Mouse (Mus musculus) embryonic facial prominence, embryonic 14.5 days (tissue): ENCODE results near the gene 6030408B16Rik. TPM values are rescaled to one million over a fixed set of nuclear protein-coding genes. Genes with fewer than 3 reads are reported as not detected.

Experiments
- ATAC-seq: fragments of 200-750 bp; cut with Nextera tagmentation; 2 replicates; pipeline ENCODE4 v1.8.0; 2017; ENCODE audit warnings: low read depth, moderate number of reproducible peaks, moderate TSS enrichment
- DNase-seq: peaks from one replicate; pipeline ENCODE4 v3.0.0-alpha.2; 2015; ENCODE audit warnings: low spot score
- H3K27ac ChIP-seq: fragments of 300-500 bp; sonication (generic); replicated peaks from 2 replicates; pipeline ENCODE4 v1.5.1; 2014; ENCODE audit warnings: low read depth, mild to moderate bottlenecking, low read length, moderate library complexity
- H3K27me3 ChIP-seq: fragments of 300-500 bp; sonication (generic); replicated peaks from 2 replicates; pipeline ENCODE4 v1.6.1; 2014; ENCODE audit warnings: low read length; ENCODE audit not compliant: control insufficient read depth, insufficient read depth
- H3K36me3 ChIP-seq: fragments of 300-500 bp; sonication (generic); 2 replicates; pipeline ENCODE4 v1.6.1; 2014; ENCODE audit warnings: low read length, mixed read lengths; ENCODE audit not compliant: control insufficient read depth, insufficient read depth
- H3K4me1 ChIP-seq: fragments of 300-500 bp; sonication (generic); 2 replicates; pipeline ENCODE4 v1.6.1; 2014; ENCODE audit warnings: antibody characterized with exemption, low read length; ENCODE audit not compliant: control insufficient read depth, insufficient read depth
- H3K4me2 ChIP-seq: fragments of 300-500 bp; sonication (generic); 2 replicates; pipeline ENCODE4 v1.6.1; 2014; ENCODE audit warnings: low read depth, mild to moderate bottlenecking, low read length, moderate library complexity, mixed read lengths
- H3K4me3 ChIP-seq: fragments of 300-500 bp; sonication (generic); 2 replicates; pipeline ENCODE4 v1.5.1; 2014; ENCODE audit warnings: low read depth, mild to moderate bottlenecking, low read length
- H3K9ac ChIP-seq: fragments of 300-500 bp; sonication (generic); 2 replicates; pipeline ENCODE4 v1.6.1; 2014; ENCODE audit warnings: low read depth, mild to moderate bottlenecking, low read length, moderate library complexity, mixed read lengths
- H3K9me3 ChIP-seq: fragments of 300-500 bp; sonication (generic); 2 replicates; pipeline ENCODE4 v1.6.1; 2016; ENCODE audit warnings: low read length; ENCODE audit not compliant: control insufficient read depth
- WGBS: fragments of 180-500 bp; shearing (Covaris S2); extraction: QIAGEN DNeasy Blood & Tissue Kit; methylation state at CpG from one replicate; pipeline ENCODE4 v1.1.7; 2014; 5-methylcytosine and 5-hydroxymethylcytosine counted together
- polyA plus RNA-seq: library from polyadenylated mRNA; unstranded; fragments of >200 nt; fragmentation: Nextera tagmentation; extraction: Ambion mirVana; gene quantifications from 2 replicates; pipeline ENCODE4 v1.2.1, GENCODE M21; 2014

The 6030408B16Rik gene
- polyA plus RNA-seq, 1 experiment from 2014 or later = 0.84 TPM

DNA sequence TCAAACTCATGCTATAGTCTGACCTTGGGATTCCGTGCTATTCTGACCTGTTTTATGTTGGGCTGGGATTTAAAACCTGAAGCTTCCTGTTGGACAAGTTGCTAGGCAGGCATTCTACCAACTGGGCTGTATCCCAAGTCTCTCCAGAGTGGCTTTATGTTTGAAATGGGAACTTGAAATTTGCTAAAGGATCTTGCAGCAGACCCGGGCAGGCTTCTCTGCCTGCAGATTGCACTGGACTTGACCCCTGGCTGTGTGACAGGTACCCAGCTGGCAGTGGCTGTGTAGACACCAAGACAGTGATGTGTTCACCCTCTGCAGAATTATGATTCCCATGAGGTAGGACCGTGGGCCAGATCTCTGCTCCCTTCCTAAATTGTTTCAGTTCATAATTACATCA lies 1.0 kb upstream of the 6030408B16Rik start:
- no peak overlapping the region for H3K27ac ChIP-seq
- H3K4me3 ChIP-seq = no peak overlapping the region
- WGBS = 85% methylated on average over 3 of the region's 3 CpGs
- H3K4me2 ChIP-seq = no peak overlapping the region
- H3K27me3 ChIP-seq = no peaks in the 10 kb centered on the region
- peaks cover 4% of the 10 kb centered on the region for H3K4me1 ChIP-seq
- H3K36me3 ChIP-seq = peaks cover 52% of the 10 kb centered on the region
- no peaks in the 10 kb centered on the region for H3K9me3 ChIP-seq
- ATAC-seq = no peak
- DNase-seq = no peak
- H3K9ac ChIP-seq = no peak overlapping the region

DNA sequence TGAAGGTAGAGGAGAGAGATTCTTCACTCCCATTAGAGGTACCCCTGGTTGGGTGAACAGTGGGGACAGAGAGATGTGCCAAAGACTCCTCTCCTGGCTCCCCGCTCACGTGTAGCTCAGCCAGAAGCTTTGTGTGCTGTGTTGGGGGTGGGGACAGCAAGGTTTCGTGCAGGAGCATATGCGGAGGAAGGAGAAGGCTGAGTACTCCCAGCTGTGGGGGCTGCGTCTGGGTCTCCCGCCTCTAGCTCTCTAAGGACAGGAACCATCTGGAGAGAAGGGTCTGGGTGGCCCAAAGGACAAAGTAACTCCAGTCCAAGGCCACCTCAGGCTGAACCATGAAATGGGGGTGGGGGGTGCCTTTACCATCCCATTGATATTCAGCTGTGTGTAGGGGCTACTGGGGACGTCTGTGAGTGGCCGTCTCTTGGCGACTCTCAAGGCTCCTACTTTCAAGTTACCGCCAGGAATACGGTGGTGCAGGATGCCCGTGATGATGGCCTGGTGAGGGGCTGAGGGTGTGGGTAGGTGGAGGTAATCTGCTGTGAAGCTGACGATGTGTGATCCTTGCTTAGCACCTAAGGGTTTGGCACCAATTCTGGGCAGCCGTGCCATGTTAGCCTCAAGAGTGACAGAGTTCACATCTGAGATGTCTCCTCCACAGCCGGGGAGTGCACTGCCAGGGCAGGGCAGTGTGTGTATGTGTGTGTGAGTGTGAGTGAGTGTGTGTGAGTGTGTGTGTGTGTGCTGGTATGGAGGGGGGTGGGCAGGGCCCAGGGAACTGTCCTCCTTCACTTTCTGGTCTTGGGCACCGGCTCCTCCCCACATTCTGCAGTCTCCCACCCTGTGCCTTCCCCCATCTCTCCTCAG lies 1.2 kb downstream of the 6030408B16Rik start:
- Histone ChIP-seq H3K9me3 (no peaks in the 10 kb centered on the region), H3K4me1 (peaks cover 4% of the 10 kb centered on the region), H3K4me3 (no peak overlapping the region), H3K27me3 (no peaks in the 10 kb centered on the region), H3K4me2 (no peak overlapping the region), H3K9ac (no peak overlapping the region; the same call in none of the 2 replicates), H3K36me3 (peaks cover 30% of the 10 kb centered on the region), H3K27ac (no peak overlapping the region; the same call in 1 of the 2 replicates)
- DNase-seq = no peak
- ATAC-seq = no peak
- 48% methylated on average over 15 of the region's 16 CpGs for WGBS

DNA sequence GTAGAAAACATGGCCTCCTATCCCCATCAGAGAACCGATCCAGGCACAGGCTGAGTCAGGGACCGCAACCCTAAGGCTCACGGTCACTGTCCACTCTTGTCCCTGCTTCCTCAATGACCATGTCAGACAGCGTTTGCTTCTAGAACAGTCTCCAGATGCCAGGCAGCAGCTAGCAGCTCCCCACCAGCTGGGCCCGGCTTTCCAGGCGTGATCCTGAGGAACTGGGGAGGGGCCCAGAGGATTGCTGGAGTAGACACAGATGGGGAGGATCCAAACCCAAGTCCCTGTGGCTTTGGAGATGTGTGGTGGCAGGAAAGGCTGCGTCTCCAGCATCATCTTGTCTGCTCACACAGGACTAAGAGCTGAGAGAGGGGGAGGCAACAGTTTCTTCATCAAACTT lies 2.1 kb downstream of the 6030408B16Rik start:
- Histone ChIP-seq H3K4me3 (no peak overlapping the region), H3K9me3 (no peaks in the 10 kb centered on the region), H3K4me1 (peaks cover 4% of the 10 kb centered on the region), H3K27me3 (no peaks in the 10 kb centered on the region), H3K36me3 (peaks cover 21% of the 10 kb centered on the region), H3K27ac (no peak overlapping the region), H3K9ac (no peak overlapping the region), H3K4me2 (no peak overlapping the region)
- DNase-seq = no peak
- WGBS = 65% methylated on average over 7 of the region's 7 CpGs
- no peak for ATAC-seq

DNA sequence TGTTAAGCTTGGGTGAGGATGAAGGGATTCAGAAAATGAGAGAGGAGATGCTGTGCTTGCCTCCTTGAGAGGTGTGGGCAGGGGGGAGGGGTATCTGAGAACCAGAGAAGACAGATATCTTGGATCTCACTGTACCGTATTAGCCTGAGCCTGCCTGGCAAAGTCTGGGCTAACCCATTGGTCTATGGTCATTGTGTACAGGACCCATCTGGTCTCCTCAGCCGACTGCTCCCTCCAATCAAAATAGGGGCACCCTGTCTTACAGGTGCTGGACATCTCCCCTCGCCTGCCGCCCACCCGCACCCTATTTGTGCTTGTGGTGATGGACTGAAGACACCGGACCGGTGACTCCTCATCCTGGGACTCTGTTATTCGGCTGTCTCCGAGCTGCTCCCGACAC lies 2.6 kb downstream of the 6030408B16Rik start:
- Histone ChIP-seq H3K27me3 (no peaks in the 10 kb centered on the region), H3K9ac (no peak overlapping the region), H3K36me3 (peaks cover 16% of the 10 kb centered on the region), H3K4me2 (no peak overlapping the region), H3K9me3 (no peaks in the 10 kb centered on the region), H3K4me3 (no peak overlapping the region), H3K27ac (no peak overlapping the region), H3K4me1 (peaks cover 4% of the 10 kb centered on the region)
- 98% methylated on average over 9 of the region's 10 CpGs for WGBS
- ATAC-seq = no peak
- no peak for DNase-seq

DNA sequence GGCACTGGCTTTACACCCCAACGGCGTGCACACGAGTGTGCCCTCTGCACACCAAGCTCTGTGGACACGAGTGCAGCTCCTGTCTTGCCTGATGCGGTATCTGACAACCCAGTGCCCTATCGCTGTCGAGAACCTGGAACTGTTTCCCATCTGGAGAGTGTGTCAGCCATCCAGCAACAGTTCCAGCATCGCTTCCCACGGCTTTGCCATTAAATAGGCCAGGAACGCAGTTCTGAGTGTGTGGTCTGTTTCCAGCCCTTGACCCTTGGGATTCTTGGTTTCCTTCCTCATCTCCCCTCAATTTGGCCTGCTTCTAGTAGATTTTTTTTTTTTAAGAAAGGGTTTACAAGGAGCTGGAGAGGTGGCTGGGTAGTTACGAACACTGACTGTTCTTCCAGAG lies 3.1 kb downstream of the 6030408B16Rik start:
- no peak for DNase-seq
- H3K4me2 ChIP-seq = no peak overlapping the region
- no peak overlapping the region for H3K4me3 ChIP-seq

DNA sequence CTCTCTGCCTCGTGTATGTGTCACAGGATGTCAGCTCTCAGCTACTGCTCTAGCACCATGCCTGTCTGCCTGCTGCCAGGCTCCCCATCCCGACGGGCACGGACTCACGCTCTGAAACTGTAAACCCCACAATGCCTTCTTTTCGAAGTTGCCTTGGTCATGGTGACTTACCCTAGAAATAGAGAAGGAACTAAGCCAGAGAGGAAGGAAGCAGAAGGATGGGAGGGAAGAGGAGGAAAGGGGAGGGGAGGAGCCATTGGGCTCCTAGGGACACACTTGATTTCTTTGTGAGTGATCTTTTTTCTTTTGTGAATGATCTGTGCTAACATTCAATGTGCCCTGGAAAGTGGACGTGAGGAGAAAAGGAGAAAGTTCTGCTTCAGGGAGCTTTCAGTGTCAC lies 5.0 kb downstream of the 6030408B16Rik start:
- H3K9ac ChIP-seq = peak overlapping the region; percentile 16; the same call in 1 of the 2 replicates
- peaks cover 4% of the 10 kb centered on the region for H3K4me1 ChIP-seq
- no peak overlapping the region for H3K27ac ChIP-seq
- no peaks in the 10 kb centered on the region for H3K27me3 ChIP-seq
- no peak for ATAC-seq
- WGBS = 25% methylated on average over 7 of the region's 7 CpGs
- no peak overlapping the region for H3K4me3 ChIP-seq
- no peaks in the 10 kb centered on the region for H3K36me3 ChIP-seq
- peak overlapping the region; percentile 32; the same call in 1 of the 2 replicates for H3K4me2 ChIP-seq
- DNase-seq = no peak
- H3K9me3 ChIP-seq = no peaks in the 10 kb centered on the region

More for the DNA sequence above, 3.1 kb downstream of the 6030408B16Rik start:
- Histone ChIP-seq H3K9ac (no peak overlapping the region), H3K4me1 (peaks cover 4% of the 10 kb centered on the region), H3K36me3 (peaks cover 12% of the 10 kb centered on the region), H3K9me3 (no peaks in the 10 kb centered on the region), H3K27ac (no peak overlapping the region), H3K27me3 (no peaks in the 10 kb centered on the region)
- WGBS = 78% methylated on average over 11 of the region's 11 CpGs
- ATAC-seq = no peak

DNA sequence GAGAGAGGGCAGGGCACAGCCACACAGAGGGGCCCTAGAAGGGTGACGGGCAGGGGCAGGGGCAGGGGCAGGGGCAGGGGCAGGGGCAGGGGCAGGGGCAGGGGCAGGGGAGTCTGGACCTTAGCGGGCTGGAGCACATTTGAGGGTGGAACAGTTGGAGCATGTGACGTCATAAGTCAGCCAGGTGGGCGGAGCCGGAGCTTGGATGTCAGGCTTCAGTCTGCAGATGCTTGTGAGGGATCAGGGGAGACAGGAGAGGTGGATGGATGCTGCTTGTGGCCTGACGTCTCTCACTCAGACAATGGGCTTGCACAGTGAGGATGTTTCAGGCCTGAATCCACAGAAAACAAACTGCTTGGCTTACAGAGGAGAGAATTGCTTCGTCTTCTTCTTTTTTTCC lies 5.5 kb downstream of the 6030408B16Rik start:
- no peaks in the 10 kb centered on the region for H3K9me3 ChIP-seq
- no peak for DNase-seq
- no peak for ATAC-seq
- peak overlapping the region; percentile 16; the same call in 1 of the 2 replicates for H3K9ac ChIP-seq
- no peaks in the 10 kb centered on the region for H3K36me3 ChIP-seq
- H3K4me1 ChIP-seq = peaks cover 4% of the 10 kb centered on the region
- 18% methylated on average over 6 of the region's 7 CpGs for WGBS
- H3K4me3 ChIP-seq = no peak overlapping the region
- H3K4me2 ChIP-seq = peak overlapping the region; percentile 32
- H3K27me3 ChIP-seq = no peaks in the 10 kb centered on the region
- H3K27ac ChIP-seq = no peak overlapping the region

DNA sequence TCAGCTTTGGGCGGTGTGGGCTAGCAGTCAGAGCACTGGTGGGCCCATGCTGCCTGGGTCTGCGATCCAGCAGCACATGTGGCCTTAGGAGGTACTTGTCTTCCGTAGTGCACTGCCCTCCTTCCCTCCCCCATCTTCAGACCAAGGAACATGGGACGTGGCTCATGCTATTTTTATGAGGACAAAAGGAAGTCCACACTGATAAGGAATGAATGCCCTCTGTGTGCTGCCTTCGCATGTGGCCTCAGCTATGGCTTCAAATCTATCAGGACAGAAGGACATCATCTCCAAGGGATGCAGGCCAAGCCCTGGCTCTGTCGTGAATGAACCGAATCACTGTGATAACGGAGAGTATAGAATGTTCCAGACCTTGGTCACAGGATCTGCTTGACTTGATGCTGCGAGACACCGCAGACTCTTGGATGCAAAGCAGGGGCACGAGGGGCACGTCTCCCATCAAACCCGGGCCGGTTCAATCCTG lies 6.5 kb downstream of the 6030408B16Rik start:
- Histone ChIP-seq H3K9ac (no peak overlapping the region), H3K4me1 (no peaks in the 10 kb centered on the region; the same call in 1 of the 2 replicates), H3K4me2 (no peak overlapping the region), H3K4me3 (no peak overlapping the region), H3K27ac (no peak overlapping the region), H3K27me3 (no peaks in the 10 kb centered on the region), H3K36me3 (no peaks in the 10 kb centered on the region), H3K9me3 (no peaks in the 10 kb centered on the region)
- ATAC-seq = no peak
- DNase-seq = no peak
- WGBS = 76% methylated on average over 14 of the region's 14 CpGs
